Mouse (Mus musculus): ENCODE measurements around the gene Ptpn14. TPM values are rescaled to one million over a fixed set of nuclear protein-coding genes. Genes with fewer than 3 reads are reported as not detected.

The Ptpn14 gene
- total RNA-seq, 1 experiment = 27.1 TPM

DNA sequence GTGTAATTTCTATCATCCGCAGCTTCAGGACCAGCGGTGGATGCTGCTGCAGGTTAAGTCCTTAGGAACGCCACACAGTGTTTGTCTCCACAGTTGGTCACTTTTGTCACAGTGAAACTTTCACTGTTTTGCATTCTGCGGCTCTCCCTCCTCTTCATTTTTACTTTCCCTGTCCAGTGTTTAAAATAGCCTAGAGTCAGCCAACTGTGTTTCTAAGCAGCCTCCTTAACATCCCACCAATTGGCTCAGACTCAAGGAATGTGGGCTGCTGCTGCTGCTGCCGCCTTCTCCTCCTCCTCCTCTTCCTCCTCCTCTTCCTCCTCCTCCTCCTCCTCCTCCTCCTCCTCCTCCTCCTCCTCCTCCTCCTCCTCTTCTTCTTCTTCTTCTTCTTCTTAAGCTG lies 22.2 kb downstream of the Ptpn14 start:
- no peak for DNase-seq (ENCODE audit: low read depth, low spot score)
- TF ChIP-seq ZC3H11A (IDR thresholded peaks at IDR 0.05; ENCODE audit: borderline replicate concordance, low read depth, low read length) (no peak), ZNF384 (IDR thresholded peaks at IDR 0.05; ENCODE audit: low read depth, low read length) (no peak), HCFC1 (IDR thresholded peaks at IDR 0.05; ENCODE audit: borderline replicate concordance, insufficient read depth, low read length) (no peak), MAFK (IDR thresholded peaks at IDR 0.05; ENCODE audit: insufficient read depth, low read depth, low read length) (no peak), CHD2 (IDR thresholded peaks at IDR 0.05; ENCODE audit: low read depth, low read length) (no peak)
- Histone ChIP-seq H3K27ac (ENCODE audit: insufficient read depth, low read depth, low read length, poor library complexity, severe bottlenecking) (no peak overlapping the region), H3K36me3 (ENCODE audit: control insufficient read depth, insufficient read depth, low read length, poor library complexity, severe bottlenecking) (no peaks in the 10 kb centered on the region; the same call in 1 of the 2 replicates), H3K9me3 (ENCODE audit: control insufficient read depth, insufficient read depth, low read depth, low read length) (no peaks in the 10 kb centered on the region), H3K9ac (ENCODE audit: insufficient read depth, low read depth, low read length, poor library complexity, severe bottlenecking) (no peak overlapping the region), H3K4me1 (ENCODE audit: control insufficient read depth in 2 of 2, insufficient read depth in 2 of 2, low read length in 2 of 2, poor library complexity in 1 of 2) (peaks cover 3 to 12% of the 10 kb centered on the region in 2 experiments; a peak in 3 of 4 replicates), H3K4me3 (ENCODE audit: insufficient read depth in 1 of 2, low read depth in 1 of 2, low read length in 2 of 2, poor library complexity in 1 of 2, severe bottlenecking in 1 of 2) (no peak overlapping the region)
- in situ Hi-C loops (cut with MboI; ENCODE audit: low sequenced_read_pairs in 2 of 2, unreplicated experiment in 2 of 2) = no loop called here

GRCm38 (mm10) chr1:189752245-189752644 lies 24.2 kb downstream of the Ptpn14 start:
- H3K9me3 ChIP-seq (ENCODE audit: control insufficient read depth, insufficient read depth, low read depth, low read length) = no peaks in the 10 kb centered on the region
- H3K9ac ChIP-seq (ENCODE audit: insufficient read depth, low read depth, low read length, poor library complexity, severe bottlenecking) = no peak overlapping the region
- TF ChIP-seq ZNF384 (IDR thresholded peaks at IDR 0.05; ENCODE audit: low read depth, low read length) (no peak), HCFC1 (IDR thresholded peaks at IDR 0.05; ENCODE audit: borderline replicate concordance, insufficient read depth, low read length) (no peak), ZC3H11A (IDR thresholded peaks at IDR 0.05; ENCODE audit: borderline replicate concordance, low read depth, low read length) (no peak), CHD2 (IDR thresholded peaks at IDR 0.05; ENCODE audit: low read depth, low read length) (no peak), MAFK (IDR thresholded peaks at IDR 0.05; ENCODE audit: insufficient read depth, low read depth, low read length) (no peak)
- no peak overlapping the region for H3K4me3 ChIP-seq (ENCODE audit: insufficient read depth in 1 of 2, low read depth in 1 of 2, low read length in 2 of 2, poor library complexity in 1 of 2, severe bottlenecking in 1 of 2)
- peaks cover 4 to 18% of the 10 kb centered on the region in 2 experiments; a peak in 3 of 4 replicates for H3K4me1 ChIP-seq (ENCODE audit: control insufficient read depth in 2 of 2, insufficient read depth in 2 of 2, low read length in 2 of 2, poor library complexity in 1 of 2)
- no peaks in the 10 kb centered on the region; the same call in 1 of the 2 replicates for H3K36me3 ChIP-seq (ENCODE audit: control insufficient read depth, insufficient read depth, low read length, poor library complexity, severe bottlenecking)
- no peak for DNase-seq (ENCODE audit: low read depth, low spot score)
- no peak overlapping the region for H3K27ac ChIP-seq (ENCODE audit: insufficient read depth, low read depth, low read length, poor library complexity, severe bottlenecking)
- in situ Hi-C loops (cut with MboI; ENCODE audit: low sequenced_read_pairs in 2 of 2, unreplicated experiment in 2 of 2) = no loop called here

DNA sequence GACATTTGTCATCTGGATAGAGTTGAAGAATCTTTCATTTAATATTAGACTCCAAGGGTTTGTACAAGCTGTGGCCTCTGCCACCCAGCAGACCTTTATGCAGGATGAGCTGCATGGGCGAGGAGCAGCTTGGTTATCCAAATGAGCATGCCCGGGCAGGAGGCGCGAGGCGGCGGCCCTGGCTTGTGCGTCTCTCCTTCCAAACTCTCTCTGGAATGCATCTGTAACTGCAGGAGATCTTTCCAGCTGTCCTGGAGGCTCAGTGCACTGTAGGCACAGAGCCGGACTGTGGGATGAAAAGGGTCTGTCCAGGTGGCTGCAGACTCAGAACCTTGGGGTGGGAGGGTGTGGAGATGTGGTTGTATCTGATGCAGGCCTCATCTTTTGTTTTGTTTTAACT lies 27.0 kb downstream of the Ptpn14 start:
- in situ Hi-C loops (cut with MboI; ENCODE audit: low sequenced_read_pairs in 2 of 2, unreplicated experiment in 2 of 2) = no loop called here
- peak overlapping the region; percentile 73; the same call in 1 of the 2 replicates for H3K27ac ChIP-seq (ENCODE audit: insufficient read depth, low read depth, low read length, poor library complexity, severe bottlenecking)

DNA sequence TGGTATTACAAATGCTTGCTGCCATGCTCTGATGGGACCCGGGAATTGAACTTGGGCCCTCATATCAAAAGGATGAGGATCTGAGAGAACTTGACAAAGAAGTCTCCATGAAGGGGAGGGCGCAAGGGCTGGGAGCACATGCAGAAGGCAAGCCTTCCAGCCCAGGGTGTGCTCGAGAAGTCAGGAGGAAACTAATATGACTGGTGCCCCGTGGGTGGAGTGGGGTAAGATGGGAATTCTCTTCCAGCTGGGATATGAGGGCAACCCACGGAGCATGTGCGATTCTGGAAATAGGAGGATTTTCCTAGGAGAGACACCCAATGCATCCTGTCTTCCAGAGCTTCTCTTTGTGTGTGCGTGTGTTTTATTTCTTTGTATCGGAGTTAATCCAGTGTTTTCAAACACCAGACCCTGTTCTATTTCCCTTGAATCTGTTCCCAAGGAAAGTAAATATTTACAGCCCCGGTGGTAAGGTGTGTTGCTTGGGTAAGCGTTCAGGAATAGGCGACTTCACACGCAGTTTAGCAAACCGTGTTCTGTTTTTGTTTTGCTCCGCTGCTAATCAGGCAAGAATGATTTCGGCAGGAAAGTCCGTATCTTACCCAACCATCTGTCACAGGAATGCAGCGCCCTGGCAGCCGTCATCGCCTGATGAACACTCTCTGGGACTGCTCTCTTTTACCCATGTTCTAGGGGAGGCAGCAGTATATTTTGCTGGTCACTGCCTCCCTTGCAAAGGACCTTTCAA lies 28.4 kb downstream of the Ptpn14 start:
- Histone ChIP-seq H3K9ac (ENCODE audit: insufficient read depth, low read depth, low read length, poor library complexity, severe bottlenecking) (no peak overlapping the region), H3K27ac (ENCODE audit: insufficient read depth, low read depth, low read length, poor library complexity, severe bottlenecking) (no peak overlapping the region)
- in situ Hi-C loops (cut with MboI; ENCODE audit: low sequenced_read_pairs in 2 of 2, unreplicated experiment in 2 of 2) = no loop called here

More for the DNA sequence above, 27.0 kb downstream of the Ptpn14 start:
- no peak for DNase-seq (ENCODE audit: low read depth, low spot score)
- no peak overlapping the region for H3K9ac ChIP-seq (ENCODE audit: insufficient read depth, low read depth, low read length, poor library complexity, severe bottlenecking)
- no peaks in the 10 kb centered on the region; the same call in 1 of the 2 replicates for H3K36me3 ChIP-seq (ENCODE audit: control insufficient read depth, insufficient read depth, low read length, poor library complexity, severe bottlenecking)
- no peaks in the 10 kb centered on the region for H3K9me3 ChIP-seq (ENCODE audit: control insufficient read depth, insufficient read depth, low read depth, low read length)
- peaks cover 4 to 18% of the 10 kb centered on the region in 2 experiments; a peak in 3 of 4 replicates for H3K4me1 ChIP-seq (ENCODE audit: control insufficient read depth in 2 of 2, insufficient read depth in 2 of 2, low read length in 2 of 2, poor library complexity in 1 of 2)
- no peak overlapping the region for H3K4me3 ChIP-seq (ENCODE audit: insufficient read depth in 1 of 2, low read depth in 1 of 2, low read length in 2 of 2, poor library complexity in 1 of 2, severe bottlenecking in 1 of 2)
- TF ChIP-seq MAFK (IDR thresholded peaks at IDR 0.05; ENCODE audit: insufficient read depth, low read depth, low read length) (no peak), ZNF384 (IDR thresholded peaks at IDR 0.05; ENCODE audit: low read depth, low read length) (no peak), ZC3H11A (IDR thresholded peaks at IDR 0.05; ENCODE audit: borderline replicate concordance, low read depth, low read length) (no peak), HCFC1 (IDR thresholded peaks at IDR 0.05; ENCODE audit: borderline replicate concordance, insufficient read depth, low read length) (no peak), CHD2 (IDR thresholded peaks at IDR 0.05; ENCODE audit: low read depth, low read length) (no peak)

More for the DNA sequence above, 28.4 kb downstream of the Ptpn14 start:
- DNase-seq (ENCODE audit: low read depth, low spot score) = no peak
- no peak for TF ChIP-seq HCFC1 (IDR thresholded peaks at IDR 0.05; ENCODE audit: borderline replicate concordance, insufficient read depth, low read length)
- no peak for TF ChIP-seq ZC3H11A (IDR thresholded peaks at IDR 0.05; ENCODE audit: borderline replicate concordance, low read depth, low read length)
- TF ChIP-seq ZNF384 (IDR thresholded peaks at IDR 0.05; ENCODE audit: low read depth, low read length) = no peak
- no peak for TF ChIP-seq MAFK (IDR thresholded peaks at IDR 0.05; ENCODE audit: insufficient read depth, low read depth, low read length)
- Histone ChIP-seq H3K4me3 (ENCODE audit: insufficient read depth in 1 of 2, low read depth in 1 of 2, low read length in 2 of 2, poor library complexity in 1 of 2, severe bottlenecking in 1 of 2) (no peak overlapping the region), H3K36me3 (ENCODE audit: control insufficient read depth, insufficient read depth, low read length, poor library complexity, severe bottlenecking) (no peaks in the 10 kb centered on the region; the same call in 1 of the 2 replicates), H3K4me1 (ENCODE audit: control insufficient read depth in 2 of 2, insufficient read depth in 2 of 2, low read length in 2 of 2, poor library complexity in 1 of 2) (peaks cover 4 to 25% of the 10 kb centered on the region in 2 experiments; a peak in 3 of 4 replicates), H3K9me3 (ENCODE audit: control insufficient read depth, insufficient read depth, low read depth, low read length) (no peaks in the 10 kb centered on the region)
